Mouse (Mus musculus): ENCODE measurements around the gene Aldoc. TPM values are rescaled to one million over a fixed set of nuclear protein-coding genes. Genes with fewer than 3 reads are reported as not detected.
A peak's percentile ranks its signal among the peaks of the same experiment; 100 is the strongest.
"Not testable (repeated sequence)": the region's sequence is repeated elsewhere in the genome, so short reads cannot be mapped to it uniquely, and the experiment has no call there.

Aldoc gene
- 1 to 10 TPM in 1 of 2 experiments, under 1 TPM in 1; 0.97 to 1.2 TPM for total RNA-seq (2021)
- long read RNA-seq, experiment 1, partial matches to known transcripts, result 0 of 1 reads
- long read RNA-seq, experiment 1, other reads (novel, unspliced or antisense), result 0 of 1 reads
- long read RNA-seq, experiment 2, result 0 reads

- DNase-seq, result peak; percentile 61 to 76
Measured at GRCm38 (mm10) chr11:78322860-78323259, at the start of gene Aldoc. TSS of gene Aldoc (plus strand) at chr11:78322968.

GRCm38 (mm10) chr11:78275596-78275995 is 47.2 kb upstream of the Aldoc start:
- DNase-seq, result no peak

- not testable (repeated sequence) for DNase-seq
Measured at GRCm38 (mm10) chr11:78276169-78276568, 46.6 kb upstream of the Aldoc start.

- DNase-seq, result peak in 1 of 2 experiments; percentile 28
Measured at GRCm38 (mm10) chr11:78278853-78279252, 43.9 kb upstream of the Aldoc start.

GRCm38 (mm10) chr11:78279586-78279985 is 43.2 kb upstream of the Aldoc start:
- no peak for DNase-seq

GRCm38 (mm10) chr11:78289146-78289763 is 33.5 kb upstream of the Aldoc start:
- no peak for DNase-seq

- no peak for DNase-seq
Measured at GRCm38 (mm10) chr11:78290654-78291053, 32.1 kb upstream of the Aldoc start, which contains the start of gene BC030499. TSS of gene BC030499 (plus strand) at chr11:78290841.

DNA sequence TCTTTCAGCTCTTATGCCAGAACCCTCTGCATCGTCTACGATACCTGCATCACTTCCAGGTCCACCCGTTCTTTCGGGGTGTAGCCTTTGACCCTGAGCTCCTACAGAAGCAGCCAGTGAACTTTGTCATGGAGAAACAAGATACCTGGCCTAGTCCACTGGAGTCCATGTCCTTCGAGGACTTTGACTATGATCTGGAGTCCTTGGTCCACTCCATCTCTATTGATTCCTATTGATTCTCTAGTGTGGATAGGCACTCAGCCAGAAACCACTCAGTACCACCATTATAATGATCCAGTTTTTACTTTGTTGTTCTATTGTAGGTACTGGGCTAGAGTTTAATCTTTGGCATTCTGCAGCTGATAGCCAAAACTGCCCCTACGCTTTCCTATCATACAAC is 28.2 kb upstream of the Aldoc start:
- no peak for DNase-seq

DNA sequence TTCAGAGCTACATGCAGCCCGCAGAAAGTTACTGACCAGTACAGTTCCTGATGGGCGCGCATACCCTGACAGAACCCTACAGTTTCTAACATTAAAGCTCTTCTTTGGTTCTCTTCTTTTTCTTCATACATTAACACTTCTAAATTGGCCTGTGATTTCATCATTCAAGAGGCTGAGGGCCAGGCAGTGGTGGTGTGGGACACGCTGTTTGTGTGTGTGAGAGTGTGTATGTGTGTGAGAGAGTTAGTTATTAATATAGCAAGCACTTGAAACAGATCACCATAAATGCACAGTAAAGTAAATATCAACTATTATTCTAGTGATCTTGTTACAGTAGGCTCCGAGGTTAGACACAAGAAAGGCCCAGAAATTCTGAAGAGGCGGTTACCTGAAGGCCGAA is 21.9 kb upstream of the Aldoc start:
- DNase-seq, result no peak

DNA sequence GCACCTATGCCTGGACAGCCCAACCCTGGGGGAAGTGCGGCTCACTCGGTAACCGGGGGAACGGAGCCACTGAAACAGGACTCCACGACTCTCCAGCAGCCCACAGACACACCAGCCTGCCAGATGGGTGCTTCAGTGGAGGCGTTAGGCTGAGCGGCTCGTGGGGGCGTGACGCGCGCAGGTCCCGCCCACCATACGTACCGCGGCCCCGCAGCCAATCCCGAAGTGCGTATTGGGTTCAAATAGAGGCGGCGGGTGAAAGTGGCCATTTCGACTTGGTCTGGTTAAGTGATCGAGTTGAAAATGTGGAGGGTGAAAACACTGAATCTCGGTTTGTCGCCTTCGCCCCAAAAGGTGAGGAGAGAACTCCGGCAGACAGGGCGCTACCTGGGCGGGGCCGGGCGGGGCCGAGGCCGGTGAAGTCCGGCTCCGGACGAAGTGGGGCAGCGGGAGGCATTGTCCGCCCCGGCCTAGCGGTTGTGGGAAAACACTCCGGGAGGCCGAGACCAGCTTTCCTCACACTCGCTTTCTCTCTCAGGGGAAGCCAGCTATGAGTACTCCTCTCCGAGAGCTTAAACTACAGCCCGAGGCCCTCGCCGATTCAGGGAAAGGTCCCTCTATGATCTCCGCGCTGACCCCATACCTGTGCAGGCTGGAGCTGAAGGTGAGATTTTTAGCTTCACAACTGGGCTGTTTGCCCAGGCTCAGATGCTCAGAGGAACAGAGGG is 21.2 kb upstream of the Aldoc start, which contains the start of gene Spag5:
Gene Spag5 (plus strand): TSS at position 173 of the 728 bp plus-strand sequence.
- DNase-seq, result peak; percentile 91 to 92

GRCm38 (mm10) chr11:78305272-78305671 is 17.5 kb upstream of the Aldoc start:
- no peak for DNase-seq

- DNase-seq, result no peak
Measured at GRCm38 (mm10) chr11:78310861-78311511, 11.8 kb upstream of the Aldoc start.

GRCm38 (mm10) chr11:78313662-78314061 is 9.1 kb upstream of the Aldoc start:
- no peak for DNase-seq

GRCm38 (mm10) chr11:78318411-78318810 is 4.4 kb upstream of the Aldoc start:
- DNase-seq, result no peak

GRCm38 (mm10) chr11:78322076-78322831 is 514 bp upstream of the Aldoc start:
- DNase-seq, result no peak

DNA sequence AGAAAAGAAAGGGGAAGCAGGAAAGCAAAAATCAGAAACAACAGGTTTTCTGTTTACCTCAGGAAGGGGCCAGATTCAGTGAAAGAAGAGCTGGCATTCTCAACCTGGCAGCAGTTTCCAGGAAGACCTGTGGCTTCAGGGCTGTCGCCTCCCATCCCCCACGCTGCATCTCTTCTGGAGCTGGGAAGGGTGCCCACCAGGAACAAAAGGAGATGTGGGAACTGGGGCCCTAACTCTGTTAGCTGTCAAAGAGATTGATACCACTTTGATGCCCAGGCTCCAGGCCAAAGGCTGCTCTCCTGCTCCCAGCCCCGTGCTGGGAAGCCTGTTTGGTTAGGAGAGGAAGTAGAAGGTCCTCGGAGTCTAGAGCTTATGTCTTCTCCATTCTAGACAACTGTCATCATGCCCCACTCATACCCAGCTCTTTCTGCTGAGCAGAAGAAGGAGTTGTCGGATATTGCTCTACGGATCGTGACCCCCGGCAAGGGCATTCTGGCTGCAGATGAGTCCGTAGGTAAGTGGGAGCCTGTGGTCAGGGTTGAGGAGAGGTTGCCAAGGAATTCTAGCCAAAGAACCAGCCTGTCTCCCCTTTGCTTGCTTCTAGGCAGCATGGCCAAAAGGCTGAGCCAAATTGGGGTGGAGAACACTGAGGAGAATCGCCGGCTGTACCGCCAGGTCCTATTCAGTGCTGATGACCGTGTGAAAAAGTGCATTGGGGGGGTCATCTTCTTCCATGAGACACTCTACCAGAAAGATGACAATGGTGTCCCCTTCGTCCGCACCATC is 1.4 kb downstream of the Aldoc start:
- DNase-seq, result no peak

DNA sequence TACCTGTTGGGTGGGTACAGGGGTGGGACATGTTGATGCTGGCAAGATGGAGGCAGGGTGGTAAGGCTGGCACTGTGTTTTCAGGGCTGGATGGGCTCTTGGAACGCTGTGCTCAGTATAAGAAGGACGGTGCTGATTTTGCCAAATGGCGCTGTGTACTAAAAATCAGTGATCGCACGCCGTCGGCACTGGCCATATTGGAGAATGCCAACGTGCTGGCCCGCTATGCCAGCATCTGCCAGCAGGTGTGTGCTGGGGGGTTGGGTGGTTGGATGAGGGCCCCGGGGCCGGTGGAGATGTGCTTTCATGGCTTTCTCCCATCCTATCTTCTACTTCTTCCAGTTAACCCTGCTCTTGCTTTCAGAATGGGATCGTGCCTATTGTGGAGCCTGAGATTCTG is 2.2 kb downstream of the Aldoc start:
- no peak for DNase-seq

DNA sequence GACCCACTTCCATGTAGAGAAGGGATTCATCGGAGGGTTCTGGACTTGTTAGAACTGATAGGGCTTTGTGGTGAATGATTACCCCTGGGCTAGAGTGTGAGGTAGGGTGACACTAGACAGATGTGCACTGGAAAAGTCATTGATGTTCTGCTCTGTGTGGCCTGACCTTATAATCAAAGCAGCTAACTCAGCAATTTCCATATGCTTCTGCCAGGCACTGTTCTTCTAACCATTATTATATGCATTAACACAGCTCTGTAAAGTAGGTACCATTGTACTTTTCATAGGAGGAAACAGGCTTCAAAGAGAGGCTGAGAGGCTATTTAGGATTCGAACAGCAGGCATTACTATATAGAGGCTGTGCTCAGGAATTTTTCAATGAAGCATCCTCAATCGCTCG is 4.4 kb downstream of the Aldoc start:
- no peak for DNase-seq

DNA sequence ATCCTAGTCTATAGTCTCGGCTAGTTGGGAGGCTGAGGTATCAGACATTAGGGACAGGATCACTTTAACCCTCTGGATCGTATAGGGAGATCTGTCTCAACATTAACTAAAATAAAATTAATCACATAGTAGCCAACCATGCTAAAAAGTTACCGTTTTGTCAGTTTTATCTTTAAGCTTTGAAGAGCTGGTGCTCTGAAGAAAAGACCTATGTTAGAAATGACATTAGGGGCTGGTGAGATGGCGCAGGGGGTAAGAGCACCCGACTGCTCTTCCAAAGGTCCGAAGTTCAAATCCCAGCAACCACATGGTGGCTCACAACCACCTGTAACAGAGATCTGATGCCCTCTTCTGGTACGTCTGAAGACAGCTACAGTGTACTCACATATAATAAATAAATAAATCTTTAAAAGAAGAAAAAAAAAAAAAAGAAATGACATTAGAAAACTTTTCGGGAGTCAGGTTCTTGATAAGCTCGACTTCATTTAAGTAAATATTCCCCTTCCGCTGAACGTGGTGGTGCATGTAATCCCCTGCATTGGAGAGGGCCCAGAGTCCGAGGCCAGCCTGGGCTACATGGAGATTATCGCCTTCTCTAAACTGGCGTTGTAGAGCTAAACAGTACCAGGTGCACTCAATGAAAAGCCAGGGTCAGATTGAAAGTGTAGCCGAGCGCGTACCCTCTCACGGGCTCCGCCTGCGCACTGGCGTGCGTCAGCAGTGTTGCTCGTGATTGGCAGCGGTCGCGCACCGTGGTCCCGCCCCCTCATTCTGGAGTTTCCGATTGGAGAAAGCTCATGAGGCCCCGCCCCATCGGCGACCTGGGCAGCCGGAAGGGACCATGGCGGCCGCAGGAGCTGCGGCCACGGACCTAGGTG is 5.1 kb downstream of the Aldoc start, which contains the start of gene Pigs:
Gene Pigs (plus strand): TSS at position 782 of the 878 bp plus-strand sequence.
- peak; percentile 98 for DNase-seq

DNA sequence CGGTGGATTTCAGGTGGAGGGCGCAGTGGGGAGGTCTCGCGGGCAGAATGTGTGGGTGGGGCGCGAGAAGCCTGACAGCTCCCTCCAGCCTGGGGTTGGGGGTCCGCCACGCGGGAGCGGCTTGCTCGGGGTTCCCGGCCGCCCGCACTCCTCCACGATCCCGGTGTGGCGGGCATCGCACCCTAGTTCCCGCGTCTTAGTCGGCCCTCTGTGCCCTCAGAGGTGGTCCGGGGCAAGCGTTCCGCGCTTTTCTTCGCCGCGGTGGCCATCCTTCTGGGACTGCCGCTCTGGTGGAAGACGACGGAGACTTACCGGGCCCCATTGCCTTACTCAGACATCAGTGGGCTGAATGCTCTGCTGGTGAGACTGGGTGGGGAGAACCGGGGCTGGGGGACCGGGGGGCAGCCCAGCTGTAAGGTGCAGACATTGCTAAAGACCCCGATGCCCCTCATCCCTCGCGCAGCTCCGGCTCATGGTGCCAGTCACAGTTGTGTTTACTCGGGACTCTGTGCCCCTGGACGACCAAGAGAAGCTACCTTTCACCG is 5.8 kb downstream of the Aldoc start:
- DNase-seq, result no peak
